Mouse (Mus musculus): ENCODE results near the gene Olfr1218. TPM values are rescaled to one million over a fixed set of nuclear protein-coding genes. Genes with fewer than 3 reads are reported as not detected.

Olfr1218 gene
- polyA plus RNA-seq (2014; fragmentation: Illumina TruSeq; extraction: RNeasy Lipid Tissue Mini Kit (QIAGEN cat#74804); ENCODE audit: low read depth, low replicate concordance) = not detected

DNA sequence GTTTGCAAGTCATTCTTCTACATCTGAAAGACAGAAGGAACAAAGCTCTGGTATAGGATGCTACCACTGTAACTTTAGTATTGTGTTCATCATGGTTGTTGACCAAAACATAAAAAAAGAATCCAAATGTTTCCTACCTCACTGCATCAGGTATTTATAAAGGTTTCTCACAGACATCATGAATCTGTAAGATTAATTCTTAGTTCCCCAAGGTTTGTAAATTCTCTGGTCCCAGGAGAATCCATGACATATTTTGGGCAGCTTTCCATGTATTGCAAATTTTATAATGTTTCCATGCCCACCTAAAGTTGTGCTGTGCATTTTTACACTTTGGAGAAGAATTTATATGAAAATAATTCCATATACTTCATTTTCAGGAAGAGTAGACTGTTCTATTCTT is at the start of gene Olfr1218:
Gene Olfr1218 (minus strand): TSS at position 101 of the 400 bp plus-strand sequence.

DNA sequence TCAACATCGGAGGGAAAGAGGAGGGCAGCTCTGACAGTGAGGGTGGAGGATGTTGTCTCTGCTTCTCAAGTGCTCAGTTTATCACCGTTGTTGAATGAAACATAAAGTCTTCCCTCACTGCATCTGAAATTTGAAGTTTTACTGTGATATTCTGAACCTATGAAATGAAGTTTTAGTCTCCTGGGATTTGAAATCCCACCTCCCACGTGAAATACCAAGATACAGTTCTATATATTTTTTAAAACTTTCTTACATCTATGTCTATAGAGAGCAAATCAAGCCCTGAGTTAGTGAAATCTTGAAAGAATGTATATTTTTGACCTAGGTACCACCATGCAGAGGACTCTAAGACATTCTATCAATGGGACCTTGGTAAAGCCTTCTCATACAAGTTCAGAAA is 45.7 kb upstream of the Olfr1218 start, which contains the start of gene Olfr1220:
Gene Olfr1220 (minus strand): TSS at position 101 of the 400 bp plus-strand sequence.

DNA sequence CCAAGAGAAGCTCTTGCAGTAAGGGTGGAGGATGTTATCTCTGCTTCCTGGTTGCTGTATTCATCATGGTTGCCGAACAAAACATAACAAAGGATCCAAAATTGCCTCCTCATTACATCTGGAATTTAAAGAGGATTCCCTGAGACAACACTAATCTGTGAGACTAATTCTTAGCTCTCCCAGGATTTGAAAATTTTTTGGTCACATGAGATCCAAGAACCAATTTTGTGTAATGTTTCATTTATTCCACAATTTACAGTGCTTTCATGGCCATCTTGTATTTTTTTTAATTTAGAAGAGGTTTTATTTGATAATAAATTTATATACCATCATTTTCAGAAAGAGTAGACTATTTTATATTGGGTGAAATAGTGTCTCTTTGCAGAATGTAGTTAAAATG is 22.4 kb upstream of the Olfr1218 start, which contains the start of gene Olfr1219:
Gene Olfr1219 (minus strand): TSS at position 101 of the 400 bp plus-strand sequence.

DNA sequence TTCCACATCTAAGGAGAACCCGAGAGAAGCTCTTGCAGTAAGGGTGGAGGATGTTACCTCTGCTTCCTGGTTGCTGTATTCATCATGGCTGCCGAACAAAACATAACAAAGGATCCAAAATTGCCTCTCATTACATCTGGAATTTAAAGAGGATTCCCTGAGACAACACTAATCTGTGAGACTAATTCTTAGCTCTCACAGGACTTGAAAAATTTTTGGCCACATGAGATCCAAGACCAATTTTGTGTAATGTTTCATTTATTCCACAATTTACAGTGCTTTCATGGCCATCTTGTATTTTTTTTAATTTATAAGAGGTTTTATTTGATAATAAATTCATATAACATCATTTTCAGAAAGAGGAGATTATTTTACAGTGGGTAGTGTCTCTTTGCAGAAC is 29.0 kb downstream of the Olfr1218 start, which contains the start of gene Olfr1217:
Gene Olfr1217 (minus strand): TSS at position 101 of the 400 bp plus-strand sequence.

DNA sequence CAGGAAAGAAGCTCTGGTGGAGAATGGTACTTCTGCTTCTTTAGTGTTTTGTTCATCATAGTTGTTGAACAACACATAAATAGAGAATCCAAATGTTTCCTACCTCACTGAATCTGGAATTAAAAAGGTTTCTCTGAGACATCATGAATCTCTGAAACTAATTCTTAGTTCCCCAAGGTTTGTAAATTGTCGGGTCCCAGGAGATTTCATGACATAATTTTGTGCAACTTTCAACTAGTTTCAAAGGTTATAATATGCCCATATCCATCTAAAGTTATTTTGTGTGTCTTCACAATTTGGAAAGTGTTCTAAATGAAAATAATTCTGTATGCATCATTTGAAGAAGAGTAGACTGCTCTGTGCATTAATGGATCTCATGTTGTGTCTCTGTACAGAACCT is 42.7 kb downstream of the Olfr1218 start, which contains the start of gene Olfr1216:
Gene Olfr1216 (minus strand): TSS at position 101 of the 400 bp plus-strand sequence.

DNA sequence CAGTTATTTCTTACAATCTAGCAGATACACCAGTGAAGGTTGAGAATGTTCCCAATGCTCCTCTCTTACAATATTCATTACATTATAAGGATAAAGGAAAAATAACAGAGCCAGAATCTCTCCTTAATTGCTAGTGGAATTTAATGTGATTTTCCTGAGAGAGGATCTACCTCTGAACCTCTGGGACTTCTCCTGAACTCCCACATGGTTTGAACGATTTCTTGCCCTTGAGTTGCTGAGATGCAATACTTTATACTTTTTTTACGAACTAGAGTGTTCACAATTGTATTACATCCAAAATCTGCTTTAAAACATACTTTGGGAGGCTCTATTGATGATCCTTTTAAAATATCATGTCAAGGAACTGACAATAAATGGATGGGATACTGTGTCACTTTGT is 54.1 kb downstream of the Olfr1218 start, which contains the start of gene Olfr1215:
Gene Olfr1215 (minus strand): TSS at position 101 of the 400 bp plus-strand sequence.

Other genes with a start within 250 kb of the Olfr1218 start
- gene Olfr1202, start 246.7 kb downstream of the Olfr1218 start, polyA plus RNA-seq (2014; fragmentation: Illumina TruSeq; extraction: RNeasy Lipid Tissue Mini Kit (QIAGEN cat#74804); ENCODE audit: low read depth, low replicate concordance) = not detected
- not detected for gene Olfr1205, start 231.4 kb downstream of the Olfr1218 start, polyA plus RNA-seq (2014; fragmentation: Illumina TruSeq; extraction: RNeasy Lipid Tissue Mini Kit (QIAGEN cat#74804); ENCODE audit: low read depth, low replicate concordance)
- not detected for gene Olfr1204, start 211.9 kb downstream of the Olfr1218 start, polyA plus RNA-seq (2014; fragmentation: Illumina TruSeq; extraction: RNeasy Lipid Tissue Mini Kit (QIAGEN cat#74804); ENCODE audit: low read depth, low replicate concordance)
- gene Olfr1206, start 198.0 kb downstream of the Olfr1218 start, polyA plus RNA-seq (2014; fragmentation: Illumina TruSeq; extraction: RNeasy Lipid Tissue Mini Kit (QIAGEN cat#74804); ENCODE audit: low read depth, low replicate concordance) = not detected
- not detected for gene Olfr1208, start 158.9 kb downstream of the Olfr1218 start, polyA plus RNA-seq (2014; fragmentation: Illumina TruSeq; extraction: RNeasy Lipid Tissue Mini Kit (QIAGEN cat#74804); ENCODE audit: low read depth, low replicate concordance)
- gene Olfr1209, start 146.0 kb downstream of the Olfr1218 start, polyA plus RNA-seq (2014; fragmentation: Illumina TruSeq; extraction: RNeasy Lipid Tissue Mini Kit (QIAGEN cat#74804); ENCODE audit: low read depth, low replicate concordance) = not detected
- gene Olfr1211, start 123.1 kb downstream of the Olfr1218 start, polyA plus RNA-seq (2014; fragmentation: Illumina TruSeq; extraction: RNeasy Lipid Tissue Mini Kit (QIAGEN cat#74804); ENCODE audit: low read depth, low replicate concordance) = not detected
- not detected for gene Olfr1212, start 107.2 kb downstream of the Olfr1218 start, polyA plus RNA-seq (2014; fragmentation: Illumina TruSeq; extraction: RNeasy Lipid Tissue Mini Kit (QIAGEN cat#74804); ENCODE audit: low read depth, low replicate concordance)
- gene Gm13762, start 80.9 kb downstream of the Olfr1218 start, polyA plus RNA-seq (2014; fragmentation: Illumina TruSeq; extraction: RNeasy Lipid Tissue Mini Kit (QIAGEN cat#74804); ENCODE audit: low read depth, low replicate concordance) = not detected
- not detected for gene Olfr1214, start 68.5 kb downstream of the Olfr1218 start, polyA plus RNA-seq (2014; fragmentation: Illumina TruSeq; extraction: RNeasy Lipid Tissue Mini Kit (QIAGEN cat#74804); ENCODE audit: low read depth, low replicate concordance)
- gene Olfr1215, start 54.2 kb downstream of the Olfr1218 start, polyA plus RNA-seq (2014; fragmentation: Illumina TruSeq; extraction: RNeasy Lipid Tissue Mini Kit (QIAGEN cat#74804); ENCODE audit: low read depth, low replicate concordance) = not detected
- gene Olfr1216, start 42.8 kb downstream of the Olfr1218 start, polyA plus RNA-seq (2014; fragmentation: Illumina TruSeq; extraction: RNeasy Lipid Tissue Mini Kit (QIAGEN cat#74804); ENCODE audit: low read depth, low replicate concordance) = not detected
- not detected for gene Olfr1217, start 29.1 kb downstream of the Olfr1218 start, polyA plus RNA-seq (2014; fragmentation: Illumina TruSeq; extraction: RNeasy Lipid Tissue Mini Kit (QIAGEN cat#74804); ENCODE audit: low read depth, low replicate concordance)
- not detected for gene Olfr1219, start 22.3 kb upstream of the Olfr1218 start, polyA plus RNA-seq (2014; fragmentation: Illumina TruSeq; extraction: RNeasy Lipid Tissue Mini Kit (QIAGEN cat#74804); ENCODE audit: low read depth, low replicate concordance)
- not detected for gene Olfr1220, start 45.6 kb upstream of the Olfr1218 start, polyA plus RNA-seq (2014; fragmentation: Illumina TruSeq; extraction: RNeasy Lipid Tissue Mini Kit (QIAGEN cat#74804); ENCODE audit: low read depth, low replicate concordance)
- gene Olfr1221, start 56.1 kb upstream of the Olfr1218 start, polyA plus RNA-seq (2014; fragmentation: Illumina TruSeq; extraction: RNeasy Lipid Tissue Mini Kit (QIAGEN cat#74804); ENCODE audit: low read depth, low replicate concordance) = not detected
- not detected for gene Olfr1222, start 71.9 kb upstream of the Olfr1218 start, polyA plus RNA-seq (2014; fragmentation: Illumina TruSeq; extraction: RNeasy Lipid Tissue Mini Kit (QIAGEN cat#74804); ENCODE audit: low read depth, low replicate concordance)
- not detected for gene Olfr1223, start 90.4 kb upstream of the Olfr1218 start, polyA plus RNA-seq (2014; fragmentation: Illumina TruSeq; extraction: RNeasy Lipid Tissue Mini Kit (QIAGEN cat#74804); ENCODE audit: low read depth, low replicate concordance)
- not detected for gene Olfr1224-ps1, start 102.9 kb upstream of the Olfr1218 start, polyA plus RNA-seq (2014; fragmentation: Illumina TruSeq; extraction: RNeasy Lipid Tissue Mini Kit (QIAGEN cat#74804); ENCODE audit: low read depth, low replicate concordance)
- not detected for gene Olfr1225, start 113.5 kb upstream of the Olfr1218 start, polyA plus RNA-seq (2014; fragmentation: Illumina TruSeq; extraction: RNeasy Lipid Tissue Mini Kit (QIAGEN cat#74804); ENCODE audit: low read depth, low replicate concordance)
- gene Olfr1226, start 138.9 kb upstream of the Olfr1218 start, polyA plus RNA-seq (2014; fragmentation: Illumina TruSeq; extraction: RNeasy Lipid Tissue Mini Kit (QIAGEN cat#74804); ENCODE audit: low read depth, low replicate concordance) = not detected
- gene Olfr1228, start 192.9 kb upstream of the Olfr1218 start, polyA plus RNA-seq (2014; fragmentation: Illumina TruSeq; extraction: RNeasy Lipid Tissue Mini Kit (QIAGEN cat#74804); ENCODE audit: low read depth, low replicate concordance) = not detected
- not detected for gene Olfr1229, start 226.8 kb upstream of the Olfr1218 start, polyA plus RNA-seq (2014; fragmentation: Illumina TruSeq; extraction: RNeasy Lipid Tissue Mini Kit (QIAGEN cat#74804); ENCODE audit: low read depth, low replicate concordance)
- gene Olfr1230, start 236.1 kb upstream of the Olfr1218 start, polyA plus RNA-seq (2014; fragmentation: Illumina TruSeq; extraction: RNeasy Lipid Tissue Mini Kit (QIAGEN cat#74804); ENCODE audit: low read depth, low replicate concordance) = not detected
- not detected for gene Olfr1231, start 245.9 kb upstream of the Olfr1218 start, polyA plus RNA-seq (2014; fragmentation: Illumina TruSeq; extraction: RNeasy Lipid Tissue Mini Kit (QIAGEN cat#74804); ENCODE audit: low read depth, low replicate concordance)